Mouse (Mus musculus): ENCODE measurements around the gene Slc6a8.

GRCm38 (mm10) chrX:73684156-73684555 lies 11.2 kb downstream of the Slc6a8 start:
- TF ChIP-seq ZC3H11A (IDR thresholded peaks at IDR 0.05; ENCODE audit: low read depth, low read length) (no peak), POLR2A (IDR thresholded peaks at IDR 0.05; ENCODE audit: low read depth, low read length) (no peak), CTCF (conservative IDR thresholded peaks at IDR 0.05 in 1 of 2, IDR thresholded peaks at IDR 0.05 in 1 of 2; ENCODE audit: low read depth in 2 of 2, low read length in 2 of 2) (no peak), POLR2AphosphoS2 (IDR thresholded peaks at IDR 0.05; ENCODE audit: low read depth, low read length) (no peak), ZNF384 (IDR thresholded peaks at IDR 0.05; ENCODE audit: low read depth, low read length) (no peak), USF1 (IDR thresholded peaks at IDR 0.05; ENCODE audit: low read depth, low read length) (no peak)

All from CH12.LX (cell line).